Mouse (Mus musculus): Measurements from ENCODE around the gene Gm26897.

- TF ChIP-seq POLR2A (IDR thresholded peaks at IDR 0.05; ENCODE audit: insufficient read length, low read depth) (no peak), MAX (IDR thresholded peaks at IDR 0.05; ENCODE audit: low read depth) (no peak), E2F4 (IDR thresholded peaks at IDR 0.05; ENCODE audit: insufficient read depth) (no peak), MYOD1 (IDR thresholded peaks at IDR 0.05; ENCODE audit: control insufficient read depth in 1 of 3, insufficient read length in 2 of 3, low read depth in 2 of 3) (no peak), POLR2AphosphoS2 (IDR thresholded peaks at IDR 0.05; ENCODE audit: insufficient read length, low read depth) (no peak), MYOG (IDR thresholded peaks at IDR 0.05; ENCODE audit: control insufficient read depth in 1 of 3, insufficient read depth in 1 of 3, insufficient read length in 2 of 3, low read depth in 2 of 3) (no peak), CEBPB (IDR thresholded peaks at IDR 0.05; ENCODE audit: insufficient read depth, poor library complexity, severe bottlenecking) (no peak), SRF (IDR thresholded peaks at IDR 0.05; ENCODE audit: control insufficient read depth, insufficient read length, low read depth) (no peak), USF1 (IDR thresholded peaks at IDR 0.05; ENCODE audit: low read depth) (no peak), TCF12 (IDR thresholded peaks at IDR 0.05; ENCODE audit: insufficient read depth, poor library complexity, severe bottlenecking) (no peak), REST (IDR thresholded peaks at IDR 0.05; ENCODE audit: insufficient read depth, insufficient read length) (no peak)
Measured at GRCm38 (mm10) chr5:111761574-111761973, 27.9 kb downstream of the Gm26897 start.

Measured in myocyte (in vitro differentiated cells).